Mouse (Mus musculus) myocyte (in vitro differentiated cells): Measurements from ENCODE around the gene Grb2.

ENCODE experiments used
- MYOD1 ChIP-seq, 3 experiments: IDR thresholded peaks; one replicate each; pipeline ENCODE4 v1.6.1; 2011; ENCODE audit warnings: control low read depth in 2 of 3, low read depth in 2 of 3, mild to moderate bottlenecking in 2 of 3, moderate library complexity in 1 of 3; ENCODE audit not compliant: insufficient read length in 2 of 3, control insufficient read depth in 1 of 3
- POLR2A ChIP-seq: IDR thresholded peaks from one replicate; pipeline ENCODE4 v1.6.1; 2011; ENCODE audit warnings: low read depth, mild to moderate bottlenecking, control low read depth, moderate library complexity; ENCODE audit not compliant: insufficient read length

DNA sequence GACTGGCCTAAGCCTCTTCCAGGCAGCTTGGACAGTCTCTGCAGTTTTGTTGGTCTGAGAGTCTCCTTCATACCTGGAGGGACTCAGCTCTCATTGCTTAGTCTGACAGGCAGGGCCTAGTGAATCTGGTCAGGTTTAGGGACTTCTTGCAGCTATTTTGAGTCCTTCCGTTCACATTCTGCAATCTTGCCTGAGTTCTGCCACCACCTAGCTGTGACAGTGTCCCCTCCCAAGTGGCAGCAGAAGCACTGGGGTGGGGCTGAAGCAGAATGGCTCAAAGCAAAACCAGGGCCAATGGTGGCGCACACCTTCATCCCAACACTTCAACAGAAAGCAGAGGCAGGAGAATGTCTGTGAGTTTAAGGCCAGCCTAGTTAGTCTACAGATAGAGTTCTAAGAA, 2.8 kb downstream of the Grb2 start:
- no peak for TF ChIP-seq POLR2A
- no peak for TF ChIP-seq MYOD1 (IDR thresholded peaks at IDR 0.05; ENCODE audit: control insufficient read depth in 1 of 3, insufficient read length in 2 of 3, low read depth in 2 of 3)
